Mouse (Mus musculus) neural tube, embryonic 10.5 days (tissue): ENCODE measurements at regions not wholly inside any gene's neighbourhood (a gene's known extent, or its start where the extent isn't known, plus 50 kb on each side); places are given as distances from the start of the nearest gene placed in this dataset.

Source experiments
- DNase-seq: peaks from one replicate; pipeline ENCODE4 v3.0.0-alpha.2; 2017; ENCODE audit warnings: low spot score; ENCODE audit errors: extremely low spot score

DNA sequence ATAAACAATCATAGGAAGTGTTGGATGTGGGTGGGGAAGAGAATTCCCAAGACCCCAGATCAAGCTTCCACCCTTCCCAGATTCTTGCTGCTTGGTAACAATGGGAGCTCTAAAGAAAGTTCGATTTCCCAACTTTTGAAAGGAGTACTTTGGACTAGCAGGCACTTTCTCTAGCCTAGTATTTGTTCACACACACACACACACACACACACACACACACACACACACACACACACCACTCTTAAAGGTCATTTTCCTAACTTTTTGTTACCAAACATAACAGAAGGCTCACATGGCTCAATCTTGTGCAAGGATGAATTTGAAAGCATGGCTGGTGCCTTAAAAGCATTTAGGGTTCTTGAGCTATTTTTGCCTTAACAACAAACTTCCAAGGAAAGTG is 71.6 kb upstream of the Pgrmc2 start:
- DNase-seq = no peak

DNA sequence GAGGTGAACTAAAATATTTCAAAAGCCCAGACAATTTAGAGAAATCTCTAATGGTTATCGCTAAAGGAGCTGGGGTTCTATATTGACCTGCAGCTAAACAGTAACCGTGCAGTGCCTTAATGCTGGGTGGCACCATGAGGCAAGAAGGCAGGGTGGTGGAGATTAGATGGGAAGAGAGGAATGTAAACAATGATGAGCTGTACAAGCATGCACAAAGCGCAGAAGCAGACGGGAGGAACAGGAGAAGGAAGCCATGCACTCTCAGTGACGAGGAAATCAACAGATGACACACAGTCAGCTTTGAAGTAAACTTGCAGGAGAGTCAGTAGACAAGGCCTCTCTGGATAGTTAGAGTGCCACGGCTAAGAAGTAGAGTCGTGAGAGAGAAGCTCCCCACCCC is 69.1 kb upstream of the Pgrmc2 start:
- no peak for DNase-seq

DNA sequence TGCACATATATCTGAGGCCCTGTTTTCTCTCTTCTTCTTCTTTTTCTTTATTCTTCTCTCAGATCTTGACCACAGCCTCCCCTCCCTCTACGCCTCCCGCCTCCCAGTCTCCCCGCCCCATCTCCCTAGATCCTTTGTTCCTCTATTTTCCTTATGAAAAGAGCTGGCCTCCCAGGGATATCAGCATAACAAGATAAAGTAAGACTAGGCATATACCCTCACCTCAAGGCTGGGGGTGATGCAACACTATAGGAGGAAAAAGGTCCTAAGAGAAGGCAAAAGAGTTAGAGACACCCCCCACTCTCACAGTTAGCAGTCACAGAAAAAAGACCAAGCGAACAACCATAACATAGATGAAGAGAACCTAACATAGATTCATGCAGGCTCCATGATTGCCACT is 57.5 kb upstream of the Pgrmc2 start:
- no peak for DNase-seq

GRCm38 (mm10) chr3:41137931-41138330 is 55.1 kb upstream of the Pgrmc2 start:
- no peak for DNase-seq

GRCm38 (mm10) chr3:41132889-41133288 is 50.0 kb upstream of the Pgrmc2 start:
- DNase-seq = no peak
